Mouse (Mus musculus) layer of hippocampus, adult 9-11 months (tissue): ENCODE data around the gene Hnrnpa3.
"Not testable (repeated sequence)": the region's sequence is repeated elsewhere in the genome, so short reads cannot be mapped to it uniquely, and the experiment has no call there.

Experiments
- DNase-seq: peaks from one replicate; pipeline ENCODE4 v3.0.0; 2022

Gene Hnrnpa3

GRCm38 (mm10) chr2:75637361-75637760 is 21.7 kb upstream of the Hnrnpa3 start:
- DNase-seq: no peak

DNA sequence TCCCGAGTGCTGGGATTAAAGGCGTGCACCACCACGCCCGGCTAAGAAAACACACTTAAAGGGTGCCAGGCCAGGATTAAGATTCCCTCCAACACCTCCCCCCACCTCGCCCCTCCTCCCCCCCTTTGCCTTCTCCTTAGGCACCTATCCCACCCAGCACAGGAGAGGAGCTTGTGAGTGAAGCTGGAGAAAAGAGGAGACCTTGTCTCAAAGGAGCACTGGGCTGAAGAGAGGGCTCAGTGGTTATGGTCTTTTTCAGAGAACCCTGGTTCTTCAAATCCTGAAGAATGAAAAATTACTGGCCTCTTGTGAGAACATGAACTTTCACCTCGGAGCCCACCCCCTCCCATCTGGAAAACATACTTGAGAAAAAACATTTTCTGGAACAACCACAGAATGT is 21.2 kb upstream of the Hnrnpa3 start:
- DNase-seq: not testable (repeated sequence)

- DNase-seq: not testable (repeated sequence)
Observed at GRCm38 (mm10) chr2:75639535-75639934, 19.5 kb upstream of the Hnrnpa3 start.

- DNase-seq: not testable (repeated sequence)
Observed at GRCm38 (mm10) chr2:75642312-75642711, 16.7 kb upstream of the Hnrnpa3 start.

DNA sequence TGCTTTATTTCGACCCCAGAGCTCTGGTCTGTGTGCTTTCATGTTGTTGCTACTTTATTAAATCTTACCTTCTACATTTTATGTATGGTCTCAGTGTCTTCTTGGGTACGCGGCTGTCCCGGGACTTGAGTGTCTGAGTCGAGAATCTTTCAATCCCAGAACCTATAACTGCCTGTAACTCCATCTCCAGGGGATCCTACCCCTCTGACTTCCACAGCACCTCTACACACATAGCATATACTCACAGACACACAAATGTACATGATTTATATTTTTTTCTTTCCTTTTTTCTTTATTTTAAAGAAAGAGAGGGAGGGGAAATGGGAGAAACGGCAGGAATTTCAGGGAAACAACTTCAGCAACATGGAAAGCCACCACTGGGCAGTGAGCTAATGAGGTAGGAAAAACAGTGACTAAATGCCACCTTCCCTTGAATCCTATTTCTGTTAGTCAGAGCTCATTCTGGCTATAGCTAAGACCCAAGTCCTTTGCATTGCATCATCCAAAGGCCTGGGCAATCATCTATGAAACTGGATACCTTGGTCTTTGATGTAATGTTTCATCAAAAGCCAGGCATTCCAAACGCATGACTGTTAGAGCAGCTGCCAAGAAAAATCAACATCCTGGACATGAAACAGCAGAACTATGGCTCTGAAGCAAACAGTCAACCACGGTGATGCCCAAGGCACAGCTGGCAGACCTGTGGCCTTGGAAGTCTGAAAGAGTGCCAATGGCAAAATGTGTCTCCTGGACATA is 16.1 kb upstream of the Hnrnpa3 start:
- no peak for DNase-seq

DNA sequence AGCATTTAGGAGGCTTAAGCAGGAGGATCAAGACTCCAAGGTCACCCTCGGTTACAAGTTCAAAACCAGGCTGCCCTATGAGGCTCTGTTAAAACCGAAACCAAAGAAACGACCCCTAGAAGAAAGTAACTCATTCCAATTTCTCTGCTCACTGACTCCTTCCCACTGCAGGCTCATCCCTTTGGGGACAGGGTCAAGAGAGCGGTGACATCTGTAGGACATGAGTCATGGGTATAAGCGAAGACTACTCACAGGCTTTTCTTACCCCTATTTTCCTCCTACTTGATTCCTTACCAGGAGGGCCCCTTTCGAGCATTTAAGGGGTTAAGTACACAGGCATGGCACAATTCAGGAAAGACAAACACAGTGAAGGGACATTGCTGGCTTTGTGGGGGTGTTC is 15.1 kb upstream of the Hnrnpa3 start:
- no peak for DNase-seq

GRCm38 (mm10) chr2:75645251-75645650 is 13.8 kb upstream of the Hnrnpa3 start:
- DNase-seq: no peak

DNA sequence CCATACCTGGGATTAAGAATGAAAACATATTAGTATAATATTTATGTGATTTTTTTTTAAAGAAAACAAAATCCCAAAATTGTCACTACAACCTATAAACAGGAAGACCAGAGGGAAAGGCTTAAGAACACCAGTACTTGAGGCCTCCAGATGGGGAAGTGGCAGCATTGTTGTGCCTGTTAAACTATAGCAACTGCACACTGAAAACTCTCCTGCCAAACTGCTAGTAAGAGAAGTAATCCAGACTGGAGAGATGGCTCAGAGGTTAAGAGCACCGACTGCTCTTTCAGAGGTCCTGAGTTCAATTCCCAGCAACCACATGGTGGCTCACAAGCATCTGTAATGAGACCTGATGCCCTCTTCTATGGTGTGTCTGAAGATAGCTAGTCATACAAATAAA is 8.6 kb upstream of the Hnrnpa3 start:
- no peak for DNase-seq

DNA sequence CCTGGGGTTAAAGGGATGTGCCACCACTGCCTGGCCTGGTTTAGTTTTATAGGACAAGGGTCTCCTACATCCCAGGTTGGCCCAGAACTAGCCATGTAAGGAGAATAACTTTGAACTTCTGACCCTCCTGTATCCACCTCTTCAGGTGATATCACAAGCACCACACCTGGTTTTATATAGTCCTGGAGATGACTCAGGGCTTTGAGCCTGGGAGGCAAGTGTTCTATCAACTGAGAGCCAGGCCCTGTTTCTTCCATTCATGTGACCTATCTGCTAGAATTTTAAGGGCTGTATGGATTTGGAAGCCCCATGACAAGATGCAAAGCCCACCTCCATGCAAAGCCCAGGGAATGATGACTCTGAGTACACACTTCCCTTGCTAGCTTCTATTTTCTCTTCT is 5.9 kb upstream of the Hnrnpa3 start:
- no peak for DNase-seq

DNA sequence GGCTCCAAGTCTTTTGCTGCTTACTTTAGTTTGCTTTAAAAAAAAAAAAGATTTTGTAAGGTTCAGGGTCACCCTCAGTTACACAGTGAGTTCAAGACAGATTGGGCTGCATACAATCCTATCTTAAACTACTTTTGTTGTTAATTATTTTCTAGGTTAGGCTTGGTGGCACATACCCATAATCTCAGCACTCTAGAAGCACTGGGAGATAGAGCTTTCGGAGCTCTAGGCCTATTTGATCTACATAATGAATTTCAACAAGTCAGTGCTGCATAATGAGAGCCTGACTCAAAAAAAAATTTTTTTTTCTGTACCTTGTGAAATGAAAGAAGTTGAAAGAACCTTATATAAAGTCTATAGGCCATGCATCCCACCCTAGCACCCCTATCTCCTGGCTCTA is 4.4 kb upstream of the Hnrnpa3 start:
- no peak for DNase-seq

GRCm38 (mm10) chr2:75656924-75657323 is 2.1 kb upstream of the Hnrnpa3 start:
- no peak for DNase-seq

- no peak for DNase-seq
Observed at GRCm38 (mm10) chr2:75657907-75658691, 962 bp upstream of the Hnrnpa3 start.

- DNase-seq: peak; percentile 92
Observed at GRCm38 (mm10) chr2:75659629-75659960, 534 bp downstream of the Hnrnpa3 start.

GRCm38 (mm10) chr2:75660255-75660948 is 1.3 kb downstream of the Hnrnpa3 start:
- DNase-seq: no peak

DNA sequence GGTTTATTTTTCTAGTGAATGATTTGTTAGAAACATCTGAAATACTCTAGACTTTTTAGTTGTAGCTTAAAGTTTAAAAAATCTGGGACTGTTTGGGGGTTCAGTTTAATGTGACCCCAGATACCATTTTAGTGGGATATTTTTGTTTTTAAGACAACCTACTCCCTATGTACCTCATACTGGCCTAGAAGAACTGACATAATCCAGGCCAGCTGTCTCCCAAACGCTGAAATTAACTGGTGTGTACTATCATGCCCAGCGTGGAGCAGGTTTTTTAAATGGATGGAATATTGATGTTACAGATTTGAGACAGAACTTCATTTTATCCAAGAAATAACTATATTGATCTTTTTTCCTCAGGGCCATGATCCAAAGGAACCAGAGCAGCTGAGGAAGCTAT is 2.0 kb downstream of the Hnrnpa3 start:
- DNase-seq: no peak

DNA sequence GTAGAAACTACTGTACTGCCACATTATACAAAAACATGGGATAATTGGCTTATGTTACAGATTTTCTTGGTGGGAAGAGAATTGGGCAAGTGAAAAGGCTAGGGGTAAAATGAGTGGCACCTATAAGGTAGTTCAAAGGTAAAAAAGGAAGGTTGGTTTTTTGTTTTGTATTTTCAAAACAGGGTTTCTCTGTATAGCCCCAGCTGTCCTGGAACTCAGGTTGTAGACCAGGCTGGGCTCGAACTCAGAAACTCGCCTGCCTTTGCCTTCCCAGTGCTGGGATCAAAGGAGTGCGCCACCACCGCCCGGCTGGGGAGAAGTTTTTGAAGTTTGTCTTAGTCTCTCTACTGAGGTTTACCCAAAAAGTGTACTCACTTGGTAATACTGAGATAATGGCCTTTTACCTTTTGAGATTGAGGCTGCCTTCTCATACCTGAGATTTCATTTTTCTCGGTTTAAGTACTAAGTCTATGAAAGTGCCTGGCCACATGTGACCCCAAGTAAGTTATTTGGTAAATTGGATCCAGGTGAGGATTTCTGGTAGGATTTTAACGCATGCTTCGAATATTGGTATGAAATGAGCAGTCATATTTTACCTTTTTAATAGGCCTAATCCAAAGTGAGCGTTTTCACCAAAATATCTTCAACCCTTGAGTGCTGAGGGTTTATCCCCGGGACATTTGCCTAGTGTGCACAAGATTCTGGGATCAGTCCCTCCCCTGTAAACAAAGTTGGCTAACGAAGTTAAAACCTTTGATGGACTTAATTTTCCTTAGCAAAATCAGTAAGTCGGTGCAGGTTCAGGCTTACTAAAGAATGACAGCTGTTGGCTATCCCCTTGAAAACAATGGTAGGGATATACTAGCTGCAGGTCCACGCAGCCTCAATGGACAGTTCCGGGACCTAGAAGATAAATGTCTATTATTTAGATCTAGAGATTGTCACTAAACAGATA is 10.7 kb downstream of the Hnrnpa3 start:
- no peak for DNase-seq

GRCm38 (mm10) chr2:75670446-75671336 is 11.6 kb downstream of the Hnrnpa3 start:
- DNase-seq: no peak

GRCm38 (mm10) chr2:75671337-75671660 is 12.2 kb downstream of the Hnrnpa3 start:
- DNase-seq: no peak

DNA sequence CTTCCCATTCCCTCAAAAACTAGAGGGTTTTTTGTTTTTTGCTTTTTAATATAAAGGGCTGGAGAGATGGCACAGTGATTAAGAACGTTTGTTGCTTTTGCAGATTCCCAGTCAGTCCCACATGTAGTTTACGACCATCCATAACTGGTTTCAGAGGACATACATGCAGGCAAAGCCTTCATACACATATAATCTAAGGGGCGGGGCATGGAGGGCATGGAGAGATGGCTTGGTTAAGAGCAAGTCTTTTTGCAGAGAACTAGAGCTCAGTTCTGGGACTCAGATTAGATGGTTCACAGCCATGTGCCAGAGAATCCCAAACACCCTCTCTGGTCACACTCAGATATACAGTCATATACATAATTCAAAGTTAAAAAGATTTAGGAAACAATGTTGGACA is 13.5 kb downstream of the Hnrnpa3 start:
- DNase-seq: no peak

- no peak for DNase-seq
Observed at GRCm38 (mm10) chr2:75676567-75676966, 17.5 kb downstream of the Hnrnpa3 start.

DNA sequence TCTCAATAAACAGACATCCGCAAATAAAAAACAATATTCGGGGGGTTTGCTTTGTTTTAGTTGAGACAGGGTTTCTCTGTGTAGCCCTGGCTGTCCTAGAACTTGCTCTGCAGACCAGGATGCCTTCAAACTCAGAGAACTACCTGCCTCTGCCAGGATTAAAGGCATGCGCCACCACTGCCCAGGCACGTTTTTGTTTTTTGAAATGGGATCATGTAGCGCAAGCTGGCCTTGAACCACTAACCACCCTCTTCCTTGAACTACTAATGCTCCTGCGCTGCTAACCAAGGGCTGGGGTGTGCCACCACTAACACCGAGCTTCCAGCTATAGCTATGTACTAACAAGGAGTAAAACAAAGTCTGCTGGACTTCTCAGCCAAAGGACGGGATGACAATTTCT is 20.9 kb downstream of the Hnrnpa3 start:
- no peak for DNase-seq

DNA sequence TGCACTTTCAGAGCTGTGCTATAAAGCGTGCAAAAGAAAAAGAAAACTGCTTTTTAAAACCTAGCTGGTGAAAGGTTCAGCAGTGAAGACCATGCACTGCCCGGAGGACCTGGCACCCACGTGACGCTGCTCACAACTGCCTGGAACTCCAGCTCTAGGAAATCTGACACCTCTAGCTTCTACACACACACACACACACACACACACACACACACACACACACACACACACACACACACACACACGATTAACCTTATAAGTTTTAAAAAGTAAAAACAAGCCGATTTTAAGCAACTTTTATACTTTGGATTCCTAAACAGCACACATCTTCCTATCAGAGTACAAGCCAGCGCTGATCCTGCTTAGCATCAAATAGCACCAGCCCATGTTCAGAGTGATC is 22.4 kb downstream of the Hnrnpa3 start:
- DNase-seq: no peak
